Mouse (Mus musculus): ENCODE measurements around the gene Agk. TPM values are rescaled to one million over a fixed set of nuclear protein-coding genes. Genes with fewer than 3 reads are reported as not detected.

Agk gene
- 10 to 100 TPM; 35.7 to 40.0 TPM for total RNA-seq (2021)
- long read RNA-seq, experiment 1, transcript Agk-201 (16 exons, 2,531 nt), result major isoform, 21 of 36 reads
- long read RNA-seq, experiment 1, partial matches to known transcripts, result 4 of 36 reads
- long read RNA-seq, experiment 1, other reads (novel, unspliced or antisense), result 10 of 36 reads
- long read RNA-seq, experiment 2, transcript Agk-201 (16 exons, 2,531 nt), result major isoform, 59 of 81 reads
- long read RNA-seq, experiment 2, partial matches to known transcripts, result 10 of 81 reads
- long read RNA-seq, experiment 2, other reads (novel, unspliced or antisense), result 11 of 81 reads

GRCm38 (mm10) chr6:40324897-40325841, at the start of gene Agk:
Gene Agk (plus strand): TSS chr6:40325172.
- peak; percentile 43 to 67 for DNase-seq (ENCODE audit: low spot score in 2 of 2)

- no peak for DNase-seq (ENCODE audit: low spot score in 2 of 2)
Observed at GRCm38 (mm10) chr6:40300707-40301106, 24.3 kb upstream of the Agk start.

GRCm38 (mm10) chr6:40303379-40303778, 21.6 kb upstream of the Agk start:
- DNase-seq (ENCODE audit: low spot score in 2 of 2), result no peak

- DNase-seq (ENCODE audit: low spot score in 2 of 2), result no peak
Observed at GRCm38 (mm10) chr6:40304972-40305371, 20.0 kb upstream of the Agk start.

- DNase-seq (ENCODE audit: low spot score in 2 of 2), result no peak
Observed at GRCm38 (mm10) chr6:40326341-40326740, 1.4 kb downstream of the Agk start.

- no peak for DNase-seq (ENCODE audit: low spot score in 2 of 2)
Observed at GRCm38 (mm10) chr6:40333497-40333896, 8.5 kb downstream of the Agk start.

GRCm38 (mm10) chr6:40336735-40337731, 12.1 kb downstream of the Agk start:
- no peak for DNase-seq (ENCODE audit: low spot score in 2 of 2)

- no peak for DNase-seq (ENCODE audit: low spot score in 2 of 2)
Observed at GRCm38 (mm10) chr6:40346959-40347771, 22.2 kb downstream of the Agk start.

GRCm38 (mm10) chr6:40347772-40348111, 22.8 kb downstream of the Agk start:
- no peak for DNase-seq (ENCODE audit: low spot score in 2 of 2)

- no peak for DNase-seq (ENCODE audit: low spot score in 2 of 2)
Observed at GRCm38 (mm10) chr6:40350041-40350440, 25.1 kb downstream of the Agk start.

GRCm38 (mm10) chr6:40350856-40351255, 25.9 kb downstream of the Agk start:
- no peak for DNase-seq (ENCODE audit: low spot score in 2 of 2)

GRCm38 (mm10) chr6:40353360-40353759, 28.4 kb downstream of the Agk start:
- DNase-seq (ENCODE audit: low spot score in 2 of 2), result no peak

GRCm38 (mm10) chr6:40371031-40371430, 46.1 kb downstream of the Agk start:
- DNase-seq (ENCODE audit: low spot score in 2 of 2), result no peak

GRCm38 (mm10) chr6:40380181-40380580, 55.2 kb downstream of the Agk start:
- no peak for DNase-seq (ENCODE audit: low spot score in 2 of 2)

- no peak for DNase-seq (ENCODE audit: low spot score in 2 of 2)
Observed at GRCm38 (mm10) chr6:40381908-40382307, 56.9 kb downstream of the Agk start.

- DNase-seq (ENCODE audit: low spot score in 2 of 2), result no peak
Observed at GRCm38 (mm10) chr6:40385682-40386081, 60.7 kb downstream of the Agk start.

- DNase-seq (ENCODE audit: low spot score in 2 of 2), result no peak
Observed at GRCm38 (mm10) chr6:40388660-40389059, 63.7 kb downstream of the Agk start.

- no peak for DNase-seq (ENCODE audit: low spot score in 2 of 2)
Observed at GRCm38 (mm10) chr6:40390975-40391374, 66.0 kb downstream of the Agk start.

GRCm38 (mm10) chr6:40393213-40393612, 68.2 kb downstream of the Agk start:
- DNase-seq (ENCODE audit: low spot score in 2 of 2), result peak in 1 of 2 experiments; percentile 29

- no peak for DNase-seq (ENCODE audit: low spot score in 2 of 2)
Observed at GRCm38 (mm10) chr6:40402031-40402430, 77.1 kb downstream of the Agk start.
